Mouse (Mus musculus): ENCODE measurements around the gene Sgsm1. TPM values are rescaled to one million over a fixed set of nuclear protein-coding genes. Genes with fewer than 3 reads are reported as not detected.

Sgsm1 gene
- polyA plus RNA-seq, 1 experiment from 2014 or later = 0.45 TPM

- no peaks in the 10 kb centered on the region for H3K36me3 ChIP-seq (replicated peaks; ENCODE audit: insufficient read depth, low read length)
- 13% methylated on average over 25 of the region's 25 CpGs for WGBS (ENCODE audit: insufficient replicate concordance)
- peaks cover 24% of the 10 kb centered on the region for H3K27me3 ChIP-seq (ENCODE audit: insufficient read depth, low read length)
- no peak overlapping the region for H3K4me2 ChIP-seq (ENCODE audit: low read depth, low read length)
- H3K9ac ChIP-seq (replicated peaks) = no peak overlapping the region
- DNase-seq (no peak), ATAC-seq (no peak)
- H3K4me3 ChIP-seq (ENCODE audit: low read depth, low read length) = no peak overlapping the region
- no peaks in the 10 kb centered on the region for H3K4me1 ChIP-seq (ENCODE audit: insufficient read depth)
- H3K9me3 ChIP-seq (ENCODE audit: low read length) = no peaks in the 10 kb centered on the region
- H3K27ac ChIP-seq (ENCODE audit: low read depth) = no peak overlapping the region
- TF ChIP-seq CTCF (IDR thresholded peaks at IDR 0.05; ENCODE audit: low read depth) (no peak), EP300 (IDR thresholded peaks at IDR 0.05; ENCODE audit: low read depth) (no peak)
These were observed 3.7 kb downstream of the Sgsm1 start for GRCm38 (mm10) chr5:113306750-113307477.

GRCm38 (mm10) chr5:113304527-113304926, 6.1 kb downstream of the Sgsm1 start:
- Histone ChIP-seq H3K36me3 (replicated peaks; ENCODE audit: insufficient read depth, low read length) (no peaks in the 10 kb centered on the region), H3K4me3 (ENCODE audit: low read depth, low read length) (no peak overlapping the region), H3K4me2 (ENCODE audit: low read depth, low read length) (no peak overlapping the region), H3K27me3 (ENCODE audit: insufficient read depth, low read length) (peaks cover 12% of the 10 kb centered on the region), H3K4me1 (ENCODE audit: insufficient read depth) (no peaks in the 10 kb centered on the region), H3K27ac (ENCODE audit: low read depth) (no peak overlapping the region), H3K9me3 (ENCODE audit: low read length) (no peaks in the 10 kb centered on the region), H3K9ac (replicated peaks) (no peak overlapping the region)
- no peak for TF ChIP-seq CTCF (IDR thresholded peaks at IDR 0.05; ENCODE audit: low read depth)
- WGBS (ENCODE audit: insufficient replicate concordance) = 84% methylated on average over 5 of the region's 5 CpGs
- ATAC-seq (no peak), DNase-seq (no peak)

GRCm38 (mm10) chr5:113301841-113302240, 8.7 kb downstream of the Sgsm1 start:
- Histone ChIP-seq H3K4me1 (ENCODE audit: insufficient read depth) (no peaks in the 10 kb centered on the region), H3K9ac (replicated peaks) (no peak overlapping the region), H3K27me3 (ENCODE audit: insufficient read depth, low read length) (peaks cover 2% of the 10 kb centered on the region), H3K27ac (ENCODE audit: low read depth) (no peak overlapping the region), H3K9me3 (ENCODE audit: low read length) (no peaks in the 10 kb centered on the region), H3K4me2 (ENCODE audit: low read depth, low read length) (no peak overlapping the region), H3K4me3 (ENCODE audit: low read depth, low read length) (no peak overlapping the region), H3K36me3 (replicated peaks; ENCODE audit: insufficient read depth, low read length) (no peaks in the 10 kb centered on the region)
- no peak for TF ChIP-seq CTCF (IDR thresholded peaks at IDR 0.05; ENCODE audit: low read depth)
- no peak for TF ChIP-seq EP300 (IDR thresholded peaks at IDR 0.05; ENCODE audit: low read depth)
- ATAC-seq (no peak), DNase-seq (no peak)
- 39% methylated on average over 13 of the region's 13 CpGs for WGBS (ENCODE audit: insufficient replicate concordance)

- H3K27me3 ChIP-seq (ENCODE audit: insufficient read depth, low read length) = no peaks in the 10 kb centered on the region
- H3K4me1 ChIP-seq (ENCODE audit: insufficient read depth) = no peaks in the 10 kb centered on the region
- TF ChIP-seq EP300 (IDR thresholded peaks at IDR 0.05; ENCODE audit: low read depth) (no peak), CTCF (IDR thresholded peaks at IDR 0.05; ENCODE audit: low read depth) (no peak)
- no peak for ATAC-seq
- H3K27ac ChIP-seq (ENCODE audit: low read depth) = no peak overlapping the region
- no peaks in the 10 kb centered on the region for H3K36me3 ChIP-seq (replicated peaks; ENCODE audit: insufficient read depth, low read length)
- H3K9ac ChIP-seq (replicated peaks) = no peak overlapping the region
- WGBS (ENCODE audit: insufficient replicate concordance) = 58% methylated on average over 22 of the region's 22 CpGs
- DNase-seq = no peak
- H3K4me2 ChIP-seq (ENCODE audit: low read depth, low read length) = no peak overlapping the region
- H3K4me3 ChIP-seq (ENCODE audit: low read depth, low read length) = no peak overlapping the region
- no peaks in the 10 kb centered on the region for H3K9me3 ChIP-seq (ENCODE audit: low read length)
These were observed 10.3 kb downstream of the Sgsm1 start for GRCm38 (mm10) chr5:113300148-113300889.

GRCm38 (mm10) chr5:113299433-113299832, 11.2 kb downstream of the Sgsm1 start:
- TF ChIP-seq EP300 (IDR thresholded peaks at IDR 0.05; ENCODE audit: low read depth) = no peak
- TF ChIP-seq CTCF (IDR thresholded peaks at IDR 0.05; ENCODE audit: low read depth) = no peak
- WGBS (ENCODE audit: insufficient replicate concordance) = 61% methylated on average over 9 of the region's 9 CpGs
- no peak overlapping the region for H3K4me3 ChIP-seq (ENCODE audit: low read depth, low read length)
- H3K4me1 ChIP-seq (ENCODE audit: insufficient read depth) = no peaks in the 10 kb centered on the region
- no peaks in the 10 kb centered on the region for H3K27me3 ChIP-seq (ENCODE audit: insufficient read depth, low read length)
- H3K9ac ChIP-seq (replicated peaks) = no peak overlapping the region
- no peak for ATAC-seq
- no peak overlapping the region for H3K4me2 ChIP-seq (ENCODE audit: low read depth, low read length)
- H3K36me3 ChIP-seq (replicated peaks; ENCODE audit: insufficient read depth, low read length) = no peaks in the 10 kb centered on the region
- no peak overlapping the region for H3K27ac ChIP-seq (ENCODE audit: low read depth)
- DNase-seq = no peak
- no peaks in the 10 kb centered on the region for H3K9me3 ChIP-seq (ENCODE audit: low read length)

GRCm38 (mm10) chr5:113298826-113299225, 11.8 kb downstream of the Sgsm1 start:
- Histone ChIP-seq H3K9me3 (ENCODE audit: low read length) (no peaks in the 10 kb centered on the region), H3K9ac (replicated peaks) (no peak overlapping the region), H3K27me3 (ENCODE audit: insufficient read depth, low read length) (no peaks in the 10 kb centered on the region), H3K27ac (ENCODE audit: low read depth) (no peak overlapping the region), H3K36me3 (replicated peaks; ENCODE audit: insufficient read depth, low read length) (no peaks in the 10 kb centered on the region), H3K4me1 (ENCODE audit: insufficient read depth) (no peaks in the 10 kb centered on the region), H3K4me2 (ENCODE audit: low read depth, low read length) (no peak overlapping the region), H3K4me3 (ENCODE audit: low read depth, low read length) (no peak overlapping the region)
- 66% methylated on average over 6 of the region's 6 CpGs for WGBS (ENCODE audit: insufficient replicate concordance)
- no peak for DNase-seq
- TF ChIP-seq CTCF (IDR thresholded peaks at IDR 0.05; ENCODE audit: low read depth) (no peak), EP300 (IDR thresholded peaks at IDR 0.05; ENCODE audit: low read depth) (no peak)
- no peak for ATAC-seq
